Mouse (Mus musculus) liver, embryonic 11.5 days (tissue): ENCODE data around the gene Cabp2. TPM values are rescaled to one million over a fixed set of nuclear protein-coding genes. Genes with fewer than 3 reads are reported as not detected.
A peak's percentile ranks its signal among the peaks of the same experiment; 100 is the strongest.

Experiments used
- ATAC-seq: fragments of 200-750 bp; cut with Nextera tagmentation; replicated peaks from 2 replicates; pipeline ENCODE4 v1.8.0; 2017; ENCODE audit warnings: moderate number of reproducible peaks, mild to moderate bottlenecking, moderate TSS enrichment, moderate library complexity; ENCODE audit not compliant: low FRiP score
- DNase-seq: peaks from one replicate; pipeline ENCODE4 v3.0.0-alpha.2; 2017; ENCODE audit warnings: low spot score
- H3K27ac ChIP-seq: fragments of 300-500 bp; sonication (generic); 2 replicates; pipeline ENCODE4 v1.5.1; 2014; ENCODE audit warnings: mild to moderate bottlenecking, low read depth, low read length, control low read depth
- H3K27me3 ChIP-seq: fragments of 300-500 bp; sonication (generic); replicated peaks from 2 replicates; pipeline ENCODE4 v1.6.1; 2014; ENCODE audit warnings: low read length, mixed read lengths; ENCODE audit not compliant: control insufficient read depth, insufficient read depth
- H3K36me3 ChIP-seq: fragments of 300-500 bp; sonication (generic); 2 replicates; pipeline ENCODE4 v1.6.1; 2014; ENCODE audit warnings: mild to moderate bottlenecking, low read length, moderate library complexity, mixed read lengths; ENCODE audit not compliant: control insufficient read depth, insufficient read depth
- H3K4me1 ChIP-seq: fragments of 300-500 bp; sonication (generic); replicated peaks from 2 replicates; pipeline ENCODE4 v1.6.1; 2014; ENCODE audit warnings: low read length, mixed read lengths; ENCODE audit not compliant: control insufficient read depth, insufficient read depth
- H3K4me2 ChIP-seq: fragments of 300-500 bp; sonication (generic); 2 replicates; pipeline ENCODE4 v1.6.1; 2014; ENCODE audit warnings: mild to moderate bottlenecking, control low read depth, moderate library complexity
- H3K4me3 ChIP-seq: fragments of 300-500 bp; sonication (generic); 2 replicates; pipeline ENCODE4 v1.5.1; 2014; ENCODE audit warnings: low read depth, low read length, control low read depth
- H3K9ac ChIP-seq: fragments of 300-500 bp; sonication (generic); 2 replicates; pipeline ENCODE4 v1.6.1; 2014; ENCODE audit warnings: low read depth, low read length, control low read depth
- H3K9me3 ChIP-seq: fragments of 300-500 bp; sonication (generic); 2 replicates; pipeline ENCODE4 v1.6.1; 2016; ENCODE audit warnings: low read length, inconsistent platforms, mixed read lengths; ENCODE audit not compliant: control insufficient read depth
- WGBS: fragments of 180-500 bp; shearing (Covaris S2); extraction: QIAGEN DNeasy Blood & Tissue Kit; methylation state at CpG from one replicate; pipeline ENCODE4 v1.1.7; 2014; 5-methylcytosine and 5-hydroxymethylcytosine counted together
- polyA plus RNA-seq: library from polyadenylated mRNA; unstranded; fragments of >200 nt; fragmentation: Nextera tagmentation; extraction: Ambion mirVana; gene quantifications from 2 replicates; pipeline ENCODE4 v1.2.1, GENCODE M21; 2014

The Cabp2 gene
- polyA plus RNA-seq, 1 experiment from 2014 or later: 0.52 TPM

DNA sequence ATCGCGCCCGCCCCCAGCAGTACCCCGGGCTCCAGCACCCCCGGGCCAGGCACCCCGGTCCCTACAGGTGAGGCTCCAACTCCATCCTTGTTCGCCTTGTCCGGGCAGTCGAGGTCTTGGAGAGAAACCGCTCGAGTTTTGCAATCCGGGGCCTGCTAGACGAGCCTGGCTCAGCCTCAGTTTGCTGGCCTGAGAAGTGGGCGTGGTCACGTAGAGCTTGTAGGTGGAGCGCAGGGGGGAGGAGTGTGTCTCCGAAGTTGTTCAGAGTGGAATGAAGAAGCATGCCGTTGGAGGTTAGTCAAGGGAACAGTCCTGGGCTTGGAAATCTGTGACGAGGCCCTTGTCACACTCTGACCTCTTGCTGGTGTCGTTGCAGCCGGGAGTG, 16.1 kb downstream of the Cabp2 start:
- peak; percentile 69 for ATAC-seq
- H3K36me3 ChIP-seq: no peaks in the 10 kb centered on the region
- no peaks in the 10 kb centered on the region for H3K9me3 ChIP-seq
- peak overlapping the region; percentile 62 for H3K9ac ChIP-seq
- peak overlapping the region; percentile 93 for H3K4me2 ChIP-seq
- H3K27me3 ChIP-seq: peaks cover 22% of the 10 kb centered on the region
- peak overlapping the region; percentile 58 for H3K4me3 ChIP-seq
- H3K4me1 ChIP-seq: peaks cover 31% of the 10 kb centered on the region
- WGBS: 2% methylated on average over 21 of the region's 21 CpGs
- H3K27ac ChIP-seq: peak overlapping the region; percentile 84
- DNase-seq: no peak

DNA sequence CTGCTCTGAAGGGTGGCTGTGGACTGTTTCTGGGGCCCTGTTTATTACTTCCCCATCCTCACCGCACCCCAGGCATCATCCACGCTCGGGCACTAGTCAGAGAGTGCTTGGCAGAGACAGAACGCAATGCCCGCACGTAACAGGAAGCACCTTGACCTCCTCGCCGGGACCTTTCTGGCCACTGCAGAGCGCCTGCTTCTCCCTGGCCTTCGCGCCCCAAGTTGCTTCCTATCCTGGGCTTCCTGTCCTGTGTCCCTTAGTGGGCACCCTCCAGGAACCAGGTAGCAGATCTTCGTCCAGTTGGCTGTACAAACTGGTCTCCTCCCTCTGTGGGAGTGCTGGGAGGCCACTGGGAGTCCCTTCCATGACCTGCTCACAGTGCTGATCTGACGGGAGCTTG, 17.0 kb downstream of the Cabp2 start:
- Histone ChIP-seq H3K9me3 (no peaks in the 10 kb centered on the region), H3K4me2 (peak overlapping the region; percentile 93), H3K27ac (no peak overlapping the region), H3K36me3 (no peaks in the 10 kb centered on the region), H3K27me3 (peaks cover 22% of the 10 kb centered on the region), H3K4me3 (peak overlapping the region; percentile 58), H3K9ac (no peak overlapping the region), H3K4me1 (peaks cover 31% of the 10 kb centered on the region)
- DNase-seq (no peak), ATAC-seq (no peak)
- 87% methylated on average over 13 of the region's 13 CpGs for WGBS

GRCm38 (mm10) chr19:4099056-4099455, 17.7 kb downstream of the Cabp2 start:
- DNase-seq (peak; percentile 87), ATAC-seq (peak; percentile 25; the same call in 1 of the 2 replicates)
- Histone ChIP-seq H3K4me2 (peak overlapping the region; percentile 92), H3K27me3 (peaks cover 22% of the 10 kb centered on the region), H3K27ac (peak overlapping the region; percentile 57; the same call in 1 of the 2 replicates), H3K36me3 (no peaks in the 10 kb centered on the region), H3K4me1 (peaks cover 31% of the 10 kb centered on the region), H3K9me3 (no peaks in the 10 kb centered on the region), H3K9ac (no peak overlapping the region), H3K4me3 (peak overlapping the region; percentile 69; the same call in 1 of the 2 replicates)
- 8% methylated on average over 9 of the region's 9 CpGs for WGBS

DNA sequence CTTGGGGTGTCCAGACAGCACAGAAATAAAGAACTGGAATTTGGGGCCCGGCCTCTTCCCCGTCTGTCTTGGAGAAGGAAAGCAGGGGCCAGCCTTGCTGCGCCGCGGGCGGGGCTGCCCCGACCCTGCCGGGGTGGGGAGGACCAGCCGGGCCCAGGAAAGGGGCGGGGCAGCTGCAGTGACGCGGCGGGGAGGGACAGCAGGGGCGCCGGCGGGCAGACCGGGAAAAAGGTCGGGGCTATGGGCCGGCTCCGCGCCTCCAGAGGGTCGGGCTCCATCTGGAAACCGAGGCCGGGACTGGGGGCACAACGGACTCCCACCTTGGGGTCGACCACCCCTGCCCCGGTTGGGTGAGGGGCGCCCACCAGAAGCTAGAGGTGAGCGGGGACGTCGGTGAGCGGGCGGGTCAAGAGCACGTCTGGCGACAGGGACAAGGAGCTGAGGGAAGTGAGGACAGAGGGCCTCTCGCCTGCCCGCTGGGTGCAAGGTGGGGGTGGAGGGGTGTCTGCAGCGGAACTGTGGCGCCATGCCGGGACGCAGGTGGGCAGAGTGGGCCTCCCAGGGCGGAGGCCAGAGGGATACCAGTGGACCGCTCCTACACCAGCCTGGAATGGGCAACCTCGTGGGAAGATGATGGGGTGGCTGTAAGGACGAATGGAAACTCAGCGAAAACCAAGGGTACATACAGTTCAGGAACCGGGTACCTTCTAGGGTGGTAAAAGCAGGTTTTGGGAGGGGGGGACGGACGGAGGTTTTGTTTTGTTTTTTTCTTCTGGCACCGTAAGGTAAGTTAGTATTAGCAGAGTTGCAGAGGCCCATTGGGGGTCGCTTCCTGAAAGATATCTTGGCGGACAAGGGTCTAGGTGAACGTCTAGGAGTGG, 18.7 kb downstream of the Cabp2 start, which contains the start of gene Pitpnm1:
Gene Pitpnm1 (plus strand): TSS at position 162 of the 881 bp plus-strand sequence.
- Histone ChIP-seq H3K4me3 (peak within 1 kb of the TSS; percentile 69), H3K4me2 (peak within 1 kb of the TSS; percentile 92), H3K27ac (peak within 1 kb of the TSS; percentile 57; the same call in 1 of the 2 replicates), H3K9ac (peak within 1 kb of the TSS; percentile 59), H3K27me3 (peaks cover 27% of the 10 kb centered on the region), H3K4me1 (peaks cover 31% of the 10 kb centered on the region), H3K36me3 (no peaks in the 10 kb centered on the region), H3K9me3 (no peaks in the 10 kb centered on the region)
- ATAC-seq (peak; percentile 32; the same call in 1 of the 2 replicates), DNase-seq (peak; percentile 80)
- 2% methylated on average over 53 of the region's 53 CpGs for WGBS

GRCm38 (mm10) chr19:4100718-4101261, 19.4 kb downstream of the Cabp2 start:
- WGBS: under 1% methylated on average over 46 of the region's 52 CpGs
- ATAC-seq: no peak
- DNase-seq: peak; percentile 48
- Histone ChIP-seq H3K4me2 (peak overlapping the region; percentile 92), H3K27ac (no peak overlapping the region), H3K4me3 (peak overlapping the region; percentile 69), H3K9ac (peak overlapping the region; percentile 22), H3K4me1 (peaks cover 31% of the 10 kb centered on the region), H3K27me3 (peaks cover 27% of the 10 kb centered on the region), H3K9me3 (no peaks in the 10 kb centered on the region), H3K36me3 (no peaks in the 10 kb centered on the region)

GRCm38 (mm10) chr19:4101466-4101865, 20.1 kb downstream of the Cabp2 start:
- H3K4me3 ChIP-seq: no peak overlapping the region; the same call in 1 of the 2 replicates
- H3K4me2 ChIP-seq: peak overlapping the region; percentile 92
- no peaks in the 10 kb centered on the region for H3K9me3 ChIP-seq
- peaks cover 31% of the 10 kb centered on the region for H3K4me1 ChIP-seq
- no peaks in the 10 kb centered on the region for H3K36me3 ChIP-seq
- DNase-seq (no peak), ATAC-seq (no peak)
- 81% methylated on average over 6 of the region's 6 CpGs for WGBS
- H3K27ac ChIP-seq: no peak overlapping the region
- H3K27me3 ChIP-seq: peaks cover 27% of the 10 kb centered on the region
- H3K9ac ChIP-seq: no peak overlapping the region

GRCm38 (mm10) chr19:4102049-4102448, 20.7 kb downstream of the Cabp2 start:
- Histone ChIP-seq H3K9ac (no peak overlapping the region), H3K9me3 (no peaks in the 10 kb centered on the region), H3K4me1 (peaks cover 31% of the 10 kb centered on the region), H3K36me3 (no peaks in the 10 kb centered on the region), H3K4me2 (no peak overlapping the region), H3K27ac (no peak overlapping the region), H3K27me3 (peaks cover 27% of the 10 kb centered on the region), H3K4me3 (no peak overlapping the region)
- no peak for DNase-seq
- 66% methylated on average over 2 of the region's 2 CpGs for WGBS
- no peak for ATAC-seq

DNA sequence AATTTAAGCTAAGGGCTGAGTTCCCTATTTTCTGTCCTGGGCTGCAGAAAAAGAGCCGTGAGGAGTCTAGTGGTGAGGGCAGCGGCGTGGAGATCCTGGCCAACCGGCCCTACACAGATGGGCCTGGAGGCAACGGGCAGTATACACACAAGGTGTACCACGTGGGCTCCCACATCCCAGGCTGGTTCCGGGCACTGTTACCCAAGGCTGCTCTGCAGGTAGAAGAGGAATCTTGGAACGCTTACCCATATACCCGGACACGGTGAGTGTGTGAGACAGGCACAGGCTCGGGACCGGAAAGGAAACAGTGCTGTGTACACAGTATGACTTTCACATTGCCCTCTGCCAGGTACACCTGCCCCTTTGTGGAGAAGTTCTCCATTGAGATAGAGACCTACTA, 21.2 kb downstream of the Cabp2 start:
- H3K9ac ChIP-seq: no peak overlapping the region
- no peak for DNase-seq
- no peak overlapping the region for H3K27ac ChIP-seq
- no peak for ATAC-seq
- H3K4me3 ChIP-seq: no peak overlapping the region
- no peak overlapping the region for H3K4me2 ChIP-seq
- no peaks in the 10 kb centered on the region for H3K9me3 ChIP-seq
- WGBS: 88% methylated on average over 12 of the region's 12 CpGs
- peaks cover 30% of the 10 kb centered on the region for H3K4me1 ChIP-seq
- peaks cover 27% of the 10 kb centered on the region for H3K27me3 ChIP-seq
- H3K36me3 ChIP-seq: no peaks in the 10 kb centered on the region
